Mouse (Mus musculus) bone marrow, adult 2 months (tissue): ENCODE results near the gene Josd2. TPM values are rescaled to one million over a fixed set of nuclear protein-coding genes. Genes with fewer than 3 reads are reported as not detected.

Experiments
- H3K27ac ChIP-seq: fragments of 200-500 bp; 2 replicates; pipeline ENCODE4 v1.5.1; 2012; ENCODE audit warnings: low read depth, mild to moderate bottlenecking, control low read depth, inconsistent platforms, low read length; ENCODE audit not compliant: control insufficient read depth, poor library complexity, insufficient read depth
- H3K4me1 ChIP-seq: fragments of 200-500 bp; 2 replicates; pipeline ENCODE4 v1.6.1; 2011; ENCODE audit warnings: low read length; ENCODE audit not compliant: control insufficient read depth, insufficient read depth
- H3K4me3 ChIP-seq: fragments of 200-500 bp; replicated peaks from 2 replicates; pipeline ENCODE3; 2011; ENCODE audit warnings: mild to moderate bottlenecking, low read depth, low read length, control low read depth; ENCODE audit not compliant: control insufficient read depth
- CTCF ChIP-seq: fragments of 200-500 bp; IDR thresholded peaks from 2 replicates; pipeline ENCODE4 v1.5.1; 2011; ENCODE audit warnings: low read length, control low read depth; ENCODE audit not compliant: control insufficient read depth, insufficient read depth
- POLR2A ChIP-seq: fragments of 200-500 bp; IDR thresholded peaks from 2 replicates; pipeline ENCODE4 v1.6.1; 2011; ENCODE audit warnings: low read depth, mild to moderate bottlenecking, control low read depth, low read length, borderline replicate concordance; ENCODE audit not compliant: control insufficient read depth
- WGBS: fragments of 180-500 bp; shearing (Covaris S2); methylation state at CpG from one replicate; pipeline ENCODE4 v1.1.7; 2018; 5-methylcytosine and 5-hydroxymethylcytosine counted together
- polyA plus RNA-seq: library from polyadenylated mRNA; stranded (reverse); fragments of >200 nt; gene quantifications from 2 replicates; pipeline ENCODE4 v1.2.4, GENCODE M21; 2011; ENCODE audit warnings: low replicate concordance; ENCODE audit not compliant: missing spikeins, insufficient read depth, insufficient read length

Gene Josd2
- polyA plus RNA-seq, 1 experiment = 154 TPM

DNA sequence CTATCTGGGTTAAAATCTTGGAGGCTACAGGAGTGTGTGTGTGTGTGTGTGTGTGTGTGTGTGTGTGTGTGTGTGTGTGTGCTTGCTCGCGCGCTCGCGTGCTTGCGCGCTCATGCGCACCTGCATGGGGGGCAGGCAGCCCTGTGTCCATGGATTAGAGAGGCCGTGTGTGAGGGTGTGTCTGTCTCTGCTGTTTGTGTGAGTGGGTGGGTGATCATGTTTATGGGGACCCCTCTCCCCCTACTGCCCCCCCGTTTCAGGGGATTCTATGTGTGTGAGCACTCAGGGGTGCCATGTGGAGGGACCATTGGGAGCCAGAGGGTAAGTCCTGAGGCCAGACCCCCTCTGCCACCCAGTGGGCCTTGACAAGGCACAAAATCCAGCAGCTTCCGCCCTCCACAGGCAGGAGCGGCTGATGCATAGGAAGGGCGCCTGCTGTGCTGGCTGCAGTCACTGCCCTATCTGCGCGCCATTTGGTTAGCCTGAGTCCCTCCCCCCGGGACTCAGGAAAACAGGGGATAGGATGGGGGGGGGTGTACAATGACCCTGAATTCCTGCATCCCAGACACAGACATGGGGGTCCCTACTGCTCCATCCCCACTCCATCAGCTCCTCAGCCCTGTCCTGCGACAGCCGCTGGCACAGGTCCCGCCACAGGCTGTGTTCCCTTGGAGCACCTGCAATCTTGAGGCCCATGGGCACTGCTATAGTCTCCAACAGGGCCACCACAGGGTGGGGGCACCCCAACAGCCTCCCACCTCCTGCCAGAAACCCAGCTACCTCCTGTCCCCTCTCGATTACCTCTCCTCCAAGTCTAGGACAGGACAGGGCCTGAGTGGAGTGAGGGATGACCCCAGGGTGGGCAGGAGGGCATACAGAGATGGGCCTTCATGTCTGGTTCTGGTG lies 24.3 kb upstream of the Josd2 start:
- Histone ChIP-seq H3K4me1 (no peaks in the 10 kb centered on the region), H3K27ac (no peak overlapping the region; the same call in 1 of the 2 replicates), H3K4me3 (no peak overlapping the region)
- 20% methylated on average over 20 of the region's 20 CpGs for WGBS
- TF ChIP-seq CTCF (no peak), POLR2A (no peak)

DNA sequence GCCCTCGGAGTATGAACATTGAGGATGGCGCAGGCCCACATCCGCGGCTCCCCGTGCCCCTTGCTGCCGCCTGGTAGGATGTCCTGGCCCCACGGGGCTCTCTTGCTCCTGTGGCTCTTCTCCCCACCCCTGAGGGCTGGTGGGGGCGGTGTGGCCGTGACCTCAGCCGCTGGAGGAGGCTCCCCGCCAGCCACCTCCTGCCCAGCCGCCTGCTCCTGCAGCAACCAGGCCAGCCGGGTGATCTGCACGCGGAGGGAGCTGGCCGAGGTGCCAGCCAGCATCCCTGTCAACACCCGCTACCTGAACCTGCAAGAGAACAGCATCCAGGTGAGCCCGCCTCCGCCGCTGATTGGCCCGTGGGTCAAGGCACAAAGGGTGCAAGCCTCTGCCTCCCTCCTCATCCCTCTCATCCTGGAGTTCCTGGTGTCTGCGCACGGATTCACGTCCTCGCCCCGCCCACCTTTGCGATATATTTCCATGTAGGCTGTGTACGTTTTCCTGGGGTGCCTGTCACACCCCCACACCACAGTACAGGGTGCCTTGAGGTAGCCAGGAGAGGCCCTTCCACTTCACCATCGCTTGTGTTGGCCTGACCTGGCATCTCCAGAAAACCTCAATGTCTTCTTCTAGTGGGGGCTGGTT lies 22.8 kb upstream of the Josd2 start:
- Histone ChIP-seq H3K27ac (no peak overlapping the region), H3K4me3 (no peak overlapping the region), H3K4me1 (no peaks in the 10 kb centered on the region)
- no peak for TF ChIP-seq POLR2A
- no peak for TF ChIP-seq CTCF
- WGBS = 8% methylated on average over 29 of the region's 29 CpGs

DNA sequence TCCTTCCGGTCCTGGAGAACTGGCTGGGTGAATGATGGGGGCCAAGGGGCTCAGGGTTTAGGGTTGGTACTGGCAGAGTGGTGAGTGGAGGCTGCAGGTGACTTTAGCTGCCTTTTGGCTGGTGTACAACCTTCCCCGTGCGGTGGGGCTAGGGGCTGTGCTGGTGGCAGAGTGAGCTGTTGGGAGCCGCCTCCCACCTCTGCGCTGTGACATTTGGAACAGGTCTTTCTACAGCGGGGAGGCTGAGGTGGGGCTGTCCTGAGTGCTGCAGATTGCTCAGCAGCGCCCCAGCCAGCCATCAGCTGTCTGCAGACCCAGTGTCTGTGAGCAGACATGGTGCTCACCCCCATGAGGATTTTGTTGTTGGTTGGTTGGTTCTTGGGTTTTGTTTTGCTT lies 22.3 kb upstream of the Josd2 start:
- no peak overlapping the region for H3K27ac ChIP-seq
- TF ChIP-seq POLR2A (no peak), CTCF (no peak)
- no peak overlapping the region for H3K4me3 ChIP-seq
- no peaks in the 10 kb centered on the region for H3K4me1 ChIP-seq
- 8% methylated on average over 7 of the region's 7 CpGs for WGBS

DNA sequence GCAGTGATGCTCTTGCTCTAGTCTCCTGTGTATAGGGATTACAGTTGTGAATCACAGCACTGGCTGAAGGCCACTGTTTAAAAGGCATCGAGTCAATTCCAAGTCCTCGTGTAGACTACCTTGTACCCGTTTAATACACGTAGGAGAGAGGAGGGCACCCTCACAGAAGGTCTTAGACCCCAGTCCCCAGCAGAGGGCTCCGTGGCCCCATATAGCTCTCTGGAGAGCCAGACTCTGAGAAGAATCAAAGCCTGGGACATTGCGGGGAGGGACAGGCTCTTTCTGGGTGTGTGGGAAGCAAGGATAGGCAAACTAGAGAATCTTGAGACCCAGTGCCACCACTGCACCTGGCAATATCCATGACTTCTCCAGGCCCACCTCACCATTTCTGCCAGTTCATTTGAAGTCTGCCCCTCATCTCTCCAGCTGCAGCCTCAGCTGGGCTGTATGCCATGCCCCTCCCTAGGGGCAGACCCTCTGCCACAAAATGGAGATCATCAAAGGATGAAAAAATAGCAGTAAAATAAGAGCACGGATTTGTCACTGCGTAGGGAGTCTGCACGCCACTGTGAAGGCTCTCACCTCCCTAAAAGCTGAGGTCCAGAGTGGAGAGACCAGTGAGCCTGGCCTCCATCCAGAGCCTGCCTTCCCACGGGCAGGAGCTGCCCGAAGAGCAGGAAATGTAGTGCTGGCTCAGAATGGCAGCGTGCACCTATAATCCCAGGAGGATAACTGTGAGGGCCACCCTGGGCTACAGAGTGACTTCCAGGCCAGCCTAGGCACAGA lies 21.5 kb upstream of the Josd2 start:
- Histone ChIP-seq H3K4me3 (no peak overlapping the region), H3K27ac (no peak overlapping the region), H3K4me1 (no peaks in the 10 kb centered on the region)
- WGBS = 36% methylated on average over 12 of the region's 12 CpGs
- TF ChIP-seq POLR2A (no peak), CTCF (no peak)

DNA sequence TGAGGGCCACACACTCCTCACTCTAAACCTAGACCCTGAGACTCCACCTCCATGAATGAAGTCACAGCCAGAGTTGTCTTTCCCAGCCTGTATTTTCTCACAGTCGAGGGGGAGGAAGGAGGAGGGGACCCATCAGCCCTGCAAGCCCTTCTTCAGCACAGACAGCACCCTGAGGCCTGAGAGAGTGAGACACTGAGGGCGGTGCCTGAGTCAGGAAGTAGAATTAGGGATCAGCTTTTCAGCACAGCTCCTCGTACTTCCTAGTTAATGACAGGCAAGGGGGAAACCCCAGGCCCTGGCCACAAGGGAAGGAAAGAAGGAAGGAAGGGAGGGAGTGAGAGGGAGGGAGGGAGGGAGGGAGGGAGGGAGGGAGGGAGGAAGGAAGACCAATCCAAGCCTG lies 14.5 kb upstream of the Josd2 start:
- Histone ChIP-seq H3K4me3 (no peak overlapping the region), H3K27ac (no peak overlapping the region), H3K4me1 (no peaks in the 10 kb centered on the region)
- no peak for TF ChIP-seq CTCF
- TF ChIP-seq POLR2A = no peak
- 2% methylated on average over 3 of the region's 3 CpGs for WGBS

DNA sequence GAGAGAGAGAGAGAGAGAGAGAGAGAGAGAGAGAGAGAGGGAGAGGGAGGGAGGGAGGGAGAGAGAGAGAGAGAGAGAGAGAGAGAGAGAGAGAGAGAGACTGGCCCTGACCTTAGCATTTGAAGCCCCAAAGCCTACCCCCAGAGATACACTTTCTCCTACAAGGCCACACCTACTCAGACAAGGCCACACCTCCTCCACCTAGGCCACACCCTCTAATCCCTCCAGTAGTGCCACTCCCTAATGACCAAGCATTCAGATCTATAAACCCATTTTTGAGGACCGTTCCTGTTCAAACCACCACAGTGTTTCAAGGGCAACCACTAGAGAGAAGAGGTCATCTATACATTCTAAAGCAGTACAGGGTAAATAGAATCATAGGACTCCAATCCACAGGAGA lies 11.5 kb upstream of the Josd2 start:
- Histone ChIP-seq H3K4me1 (no peaks in the 10 kb centered on the region), H3K27ac (no peak overlapping the region), H3K4me3 (no peak overlapping the region)
- no peak for TF ChIP-seq CTCF
- TF ChIP-seq POLR2A = no peak
- 76% methylated on average over 1 of the region's 1 CpGs for WGBS

DNA sequence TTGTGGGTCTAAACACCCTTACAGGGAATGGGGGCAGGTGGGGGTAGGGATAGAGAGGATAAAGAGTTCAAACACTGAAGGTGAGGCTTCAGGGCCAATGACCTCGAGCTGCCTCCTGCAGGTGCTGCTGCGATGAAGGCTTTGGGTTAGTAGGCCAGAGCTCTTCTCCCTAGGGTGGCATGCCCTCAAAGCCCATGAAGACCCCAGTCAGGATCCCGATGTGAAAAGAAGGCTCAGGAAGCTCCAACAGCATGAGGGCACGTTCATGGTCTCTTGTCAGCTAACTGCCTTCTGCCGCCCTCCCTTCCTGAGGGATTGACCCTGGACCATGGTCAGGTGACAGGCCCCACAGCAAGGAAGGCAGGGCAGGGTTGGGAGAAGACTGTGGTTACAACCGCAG lies 7.7 kb upstream of the Josd2 start:
- Histone ChIP-seq H3K4me3 (no peak overlapping the region), H3K4me1 (no peaks in the 10 kb centered on the region), H3K27ac (no peak overlapping the region)
- TF ChIP-seq CTCF (no peak), POLR2A (no peak)
- WGBS = 53% methylated on average over 6 of the region's 6 CpGs
